Mouse (Mus musculus): ENCODE data around the gene Rgl1.

Rgl1 gene

GRCm38 (mm10) chr1:152766032-152766772 lies at the start of gene Rgl1, which contains the start of gene Arpc5:
TSS of gene Rgl1 (minus strand) at chr1:152766351.
TSS of gene Arpc5 (plus strand) at chr1:152766542.
- peak; percentile 94 for DNase-seq (ENCODE audit: low spot score)

- DNase-seq (ENCODE audit: low spot score), result no peak
Observed at GRCm38 (mm10) chr1:152815265-152815701, 49.1 kb upstream of the Rgl1 start.

- no peak for DNase-seq (ENCODE audit: low spot score)
Observed at GRCm38 (mm10) chr1:152810533-152811439, 44.6 kb upstream of the Rgl1 start.

DNA sequence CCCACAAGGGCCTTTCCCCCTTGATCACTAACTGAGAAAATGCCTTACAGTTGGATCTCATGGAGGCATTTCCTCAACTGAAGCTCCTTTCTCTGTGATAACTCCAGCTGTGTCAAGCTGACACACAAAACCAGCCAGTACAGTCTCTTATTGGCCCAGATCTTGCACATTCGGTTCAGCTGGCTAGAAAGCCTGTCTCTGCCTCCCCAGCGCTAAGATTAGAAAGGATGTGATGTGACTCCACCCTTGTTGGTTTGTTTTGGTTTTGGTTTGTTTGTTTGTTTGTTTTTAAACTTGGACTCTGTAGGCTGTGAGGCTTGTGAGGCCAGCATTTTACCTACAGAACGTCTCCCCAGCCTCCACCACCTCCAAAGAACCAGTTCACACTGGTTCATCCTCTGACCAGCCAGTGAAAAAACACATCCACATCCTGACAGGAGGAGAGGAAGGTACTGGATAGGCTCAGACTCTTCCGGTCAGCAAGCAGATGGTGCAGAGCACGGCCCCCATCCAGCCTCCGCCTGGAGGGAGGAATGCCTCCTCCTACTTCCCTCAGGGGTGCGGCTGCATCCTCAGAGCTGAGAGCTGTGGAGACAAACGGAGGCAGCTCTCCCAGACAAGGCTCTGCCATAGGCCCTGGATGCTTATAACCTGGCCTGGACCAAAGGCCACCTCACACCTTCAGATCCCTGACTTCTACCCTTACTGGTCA lies 43.5 kb upstream of the Rgl1 start:
- no peak for DNase-seq (ENCODE audit: low spot score)

DNA sequence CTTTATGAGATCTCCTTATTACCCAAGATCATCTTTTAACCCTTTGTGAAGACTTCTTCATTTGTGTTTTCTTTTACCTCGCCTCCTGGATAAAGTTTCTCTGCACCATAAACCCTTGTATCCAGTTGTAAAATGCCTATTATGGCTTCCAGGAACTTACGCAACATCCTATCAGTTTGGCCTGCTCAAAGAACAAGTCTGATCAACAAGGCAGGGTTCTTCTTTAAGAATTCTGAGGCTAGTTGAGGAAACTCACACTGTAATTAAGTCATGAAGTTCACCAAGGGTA lies 42.2 kb upstream of the Rgl1 start:
- no peak for DNase-seq (ENCODE audit: low spot score)

- DNase-seq (ENCODE audit: low spot score), result no peak
Observed at GRCm38 (mm10) chr1:152807619-152808391, 41.7 kb upstream of the Rgl1 start.

- DNase-seq (ENCODE audit: low spot score), result no peak
Observed at GRCm38 (mm10) chr1:152804907-152805306, 38.8 kb upstream of the Rgl1 start.

DNA sequence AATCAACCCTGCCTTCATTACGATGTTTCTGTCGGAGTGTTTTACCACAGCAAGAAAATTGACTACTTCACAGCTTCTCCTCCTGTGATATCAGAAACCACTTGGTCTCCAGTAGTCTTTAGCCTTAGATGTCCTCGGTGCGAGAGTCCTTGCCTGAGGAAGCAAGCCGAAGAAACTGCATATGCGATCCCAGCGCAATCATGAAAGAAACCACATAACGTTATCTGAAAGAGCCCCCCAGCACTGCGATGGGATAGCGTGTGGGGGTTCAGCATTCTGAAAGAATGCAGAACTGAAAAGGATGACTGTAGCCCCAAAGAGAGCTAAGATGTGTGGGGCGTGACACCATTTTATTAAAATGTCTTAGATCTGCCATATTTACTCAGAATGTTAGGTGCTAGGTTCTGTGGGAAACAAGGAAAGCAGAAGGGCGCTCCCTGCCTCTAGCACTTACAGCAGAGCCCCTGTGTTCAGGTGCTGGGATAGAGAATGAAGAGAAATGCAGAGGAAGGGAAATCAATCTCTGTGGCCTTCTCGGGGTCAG lies 34.6 kb upstream of the Rgl1 start:
- DNase-seq (ENCODE audit: low spot score), result no peak

DNA sequence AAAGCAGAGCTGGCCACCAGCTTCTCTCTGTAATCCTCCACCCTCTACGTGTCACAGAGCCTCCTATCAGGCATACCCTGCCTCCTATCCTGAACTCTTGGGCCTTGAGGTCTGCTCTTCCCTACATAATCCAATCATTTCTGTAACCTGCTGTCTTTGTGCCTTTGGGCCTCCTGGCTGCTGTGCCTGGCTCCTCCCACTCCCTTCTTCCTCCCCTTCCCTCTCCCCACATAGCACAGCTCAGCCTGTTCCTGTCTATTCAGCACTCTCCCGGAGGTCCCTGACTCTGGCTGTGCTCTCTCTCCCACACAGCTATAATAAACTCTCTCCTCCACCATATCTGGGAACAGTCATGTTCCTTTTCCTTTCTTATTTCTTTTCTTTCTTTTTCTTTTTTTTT lies 33.7 kb upstream of the Rgl1 start, which contains the start of gene Ncf2:
TSS of gene Ncf2 (plus strand) at position 298 of the 400 bp plus-strand sequence.
- no peak for DNase-seq (ENCODE audit: low spot score)

- DNase-seq (ENCODE audit: low spot score), result no peak
Observed at GRCm38 (mm10) chr1:152798125-152798524, 32.0 kb upstream of the Rgl1 start.

DNA sequence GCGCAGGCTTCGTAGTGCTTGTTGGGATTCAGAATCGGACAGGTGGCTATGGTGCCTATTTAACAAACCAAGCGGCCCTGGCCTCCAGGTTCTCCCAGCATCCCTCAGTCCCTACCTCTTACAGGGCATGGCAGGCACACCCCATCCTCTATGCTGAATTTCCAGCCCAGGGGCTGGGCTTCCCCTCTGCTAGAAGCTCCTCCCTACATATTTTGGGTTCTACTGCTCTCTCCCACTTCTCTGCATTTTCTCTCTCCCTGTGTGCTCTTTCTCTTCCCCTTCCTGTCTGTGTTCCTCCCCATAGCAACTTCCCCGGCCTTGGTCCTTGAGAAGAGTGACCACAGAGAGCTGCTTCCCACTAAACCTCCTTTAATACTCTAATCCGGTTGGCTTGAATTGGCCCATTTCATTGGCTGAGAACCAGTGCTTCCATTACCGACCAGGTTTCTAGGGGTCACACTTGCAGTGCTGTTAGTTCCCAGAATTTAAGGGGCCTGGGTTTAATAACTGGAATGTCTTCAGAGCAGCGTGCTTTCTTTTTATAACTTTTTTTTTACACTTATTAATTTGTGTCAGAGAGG lies 30.6 kb upstream of the Rgl1 start:
- DNase-seq (ENCODE audit: low spot score), result no peak

GRCm38 (mm10) chr1:152795688-152796255 lies 29.6 kb upstream of the Rgl1 start:
- DNase-seq (ENCODE audit: low spot score), result no peak

- DNase-seq (ENCODE audit: low spot score), result no peak
Observed at GRCm38 (mm10) chr1:152793495-152794130, 27.5 kb upstream of the Rgl1 start.

- no peak for DNase-seq (ENCODE audit: low spot score)
Observed at GRCm38 (mm10) chr1:152792736-152793494, 26.8 kb upstream of the Rgl1 start.

GRCm38 (mm10) chr1:152791269-152791668 lies 25.1 kb upstream of the Rgl1 start:
- no peak for DNase-seq (ENCODE audit: low spot score)

DNA sequence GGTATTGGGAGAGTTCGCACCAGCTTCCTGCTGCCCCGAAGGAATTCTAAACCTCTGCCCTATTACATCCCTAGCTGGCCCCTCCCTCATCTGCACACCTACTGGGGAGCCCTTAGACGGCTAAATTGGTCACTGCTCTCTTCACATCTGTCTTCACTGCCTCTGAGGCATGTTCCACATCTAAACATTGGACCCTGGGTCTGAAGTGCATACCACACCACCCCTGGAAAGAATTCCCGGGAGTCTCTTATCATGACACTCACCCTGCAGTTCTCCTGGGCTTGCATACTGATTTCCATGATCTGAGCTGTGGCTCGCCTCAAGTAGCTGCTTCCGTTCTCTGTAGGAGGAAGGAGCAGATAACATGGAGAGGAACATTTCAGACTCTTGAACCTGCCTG lies 24.7 kb upstream of the Rgl1 start:
- no peak for DNase-seq (ENCODE audit: low spot score)

GRCm38 (mm10) chr1:152790254-152790653 lies 24.1 kb upstream of the Rgl1 start:
- no peak for DNase-seq (ENCODE audit: low spot score)

GRCm38 (mm10) chr1:152788121-152788660 lies 22.0 kb upstream of the Rgl1 start:
- no peak for DNase-seq (ENCODE audit: low spot score)

GRCm38 (mm10) chr1:152786953-152787352 lies 20.8 kb upstream of the Rgl1 start:
- no peak for DNase-seq (ENCODE audit: low spot score)
